Comparison of ENCODE assay signal across 9 mouse cellular contexts in genomic region chr17:43883016-43883415, GRCm38 (mm10).
DNase-seq lines count a peak whose midpoint lies in the region; ATAC-seq and TF ChIP-seq lines count a peak whose summit lies in the region.
"Had no signal": no experiment of that assay in that cellular context is flagged by ENCODE, and none has a peak within 500 bp of the region (broad histone marks: within the 10 kb centered on the region; RNA-seq: fewer than 3 reads in every experiment).

No protein-coding gene starts in this region.

- intact Hi-C loops in left cerebral cortex, adult 2 months (cut with DNase I) = loop anchor here (1.0 to 10.0 kb wide), 2 partner anchors 247 to 372 kb away; no protein-coding TSS in a partner anchor
- intact Hi-C loops in left cerebral cortex, postnatal 36 days (cut with DNase I) = loop anchor here (2.0 to 10.0 kb wide), 3 partner anchors 156 to 372 kb away; no protein-coding TSS in a partner anchor

- no peak overlapping the region for H3K27ac ChIP-seq in left cerebral cortex, adult 2 months

- H3K4me3 ChIP-seq in left cerebral cortex, adult 2 months = no peak overlapping the region
- H3K4me3 ChIP-seq: megakaryocyte, embryonic 14.5 days had no signal

- ATAC-seq in CD4-positive, CD25-positive, alpha-beta regulatory T cell, adult 4 months = no peak

- peak; percentile 33 for DNase-seq in CD4-positive, CD25-positive, alpha-beta regulatory T cell, adult 2 months (ENCODE audit: low read depth, low spot score)
- no peak for DNase-seq in left cerebral cortex, adult 2 months (ENCODE audit: extremely low spot score in 1 of 2, low spot score in 2 of 2)
- DNase-seq in left cerebral cortex, postnatal 36 days (ENCODE audit: low spot score in 2 of 2) = no peak
- peak; percentile 84 for DNase-seq in brain, adult 2 months (ENCODE audit: low read depth, low spot score)
- DNase-seq in induced T-regulatory cell, adult 2 months (ENCODE audit: low read depth) = peak; percentile 32
- DNase-seq in spleen, postnatal 10 days (ENCODE audit: low spot score in 2 of 2) = no peak
- no peak for DNase-seq in testis, postnatal 14 days (ENCODE audit: low spot score)

- peak; percentile 73 for TF ChIP-seq CTCF in left cerebral cortex, adult 2 months (IDR thresholded peaks at IDR 0.05)

Comparison
In these comparisons a context has a peak if more than half of its experiments do, and no peak if none do; other contexts are left out.
1. DNase-seq: peak in CD4-positive, CD25-positive, alpha-beta regulatory T cell, adult 2 months (single experiment), brain, adult 2 months (single experiment) and induced T-regulatory cell, adult 2 months (single experiment); none in left cerebral cortex, adult 2 months (0 of 2), left cerebral cortex, postnatal 36 days (0 of 2), spleen, postnatal 10 days (0 of 2) and testis, postnatal 14 days (single experiment).